Mouse (Mus musculus) megakaryocyte, embryonic 14.5 days (primary cell): Measurements from ENCODE around the gene Sell. TPM values are rescaled to one million over a fixed set of nuclear protein-coding genes. Genes with fewer than 3 reads are reported as not detected.

Experiments used
- H3K27me3 ChIP-seq: replicated peaks from 2 replicates; pipeline ENCODE3; 2012; ENCODE audit warnings: inconsistent platforms
- H3K36me3 ChIP-seq: replicated peaks from 2 replicates; pipeline ENCODE3; 2012; ENCODE audit warnings: low read length, inconsistent platforms, mixed read lengths
- H3K4me1 ChIP-seq: 2 replicates; pipeline ENCODE4 v1.6.1; 2012; ENCODE audit warnings: inconsistent platforms
- H3K4me3 ChIP-seq: replicated peaks from 2 replicates; pipeline ENCODE3; 2012; ENCODE audit warnings: moderate library complexity, mild to moderate bottlenecking, inconsistent platforms
- H3K9me3 ChIP-seq: 2 replicates; pipeline ENCODE4 v1.6.1; 2012; ENCODE audit warnings: inconsistent platforms
- FLI1 ChIP-seq: IDR thresholded peaks from 2 replicates; pipeline ENCODE4 v1.6.1; 2012; ENCODE audit warnings: low read length, inconsistent platforms, mixed read lengths
- GATA1 ChIP-seq: IDR thresholded peaks from 3 replicates; pipeline ENCODE4 v1.6.1; 2012; ENCODE audit warnings: mixed read lengths, low read length, inconsistent platforms, borderline replicate concordance
- polyA plus RNA-seq: library from polyadenylated mRNA; stranded (reverse); fragments of >175 nt; gene quantifications from 2 replicates; pipeline ENCODE4 v1.2.3, GENCODE M21; 2012; ENCODE audit warnings: low replicate concordance; ENCODE audit not compliant: insufficient read depth

The Sell gene
- polyA plus RNA-seq, 1 experiment = 1.9 TPM

GRCm38 (mm10) chr1:164096780-164097179, 35.0 kb downstream of the Sell start:
- Histone ChIP-seq H3K27me3 (no peaks in the 10 kb centered on the region), H3K36me3 (no peaks in the 10 kb centered on the region), H3K4me1 (peaks cover 41% of the 10 kb centered on the region), H3K4me3 (no peak overlapping the region), H3K9me3 (no peaks in the 10 kb centered on the region)
- no peak for TF ChIP-seq GATA1
- no peak for TF ChIP-seq FLI1

GRCm38 (mm10) chr1:164097911-164098310, 36.1 kb downstream of the Sell start:
- Histone ChIP-seq H3K36me3 (no peaks in the 10 kb centered on the region), H3K27me3 (no peaks in the 10 kb centered on the region), H3K4me1 (peaks cover 51% of the 10 kb centered on the region), H3K9me3 (no peaks in the 10 kb centered on the region), H3K4me3 (no peak overlapping the region)
- no peak for TF ChIP-seq GATA1
- no peak for TF ChIP-seq FLI1

- Histone ChIP-seq H3K4me1 (peaks cover 49% of the 10 kb centered on the region), H3K4me3 (no peak overlapping the region), H3K27me3 (no peaks in the 10 kb centered on the region), H3K36me3 (no peaks in the 10 kb centered on the region), H3K9me3 (no peaks in the 10 kb centered on the region)
- TF ChIP-seq GATA1 = no peak
- no peak for TF ChIP-seq FLI1
Measured at GRCm38 (mm10) chr1:164098372-164098771, 36.6 kb downstream of the Sell start.

GRCm38 (mm10) chr1:164109763-164110162, 48.0 kb downstream of the Sell start:
- Histone ChIP-seq H3K4me1 (peaks cover 82% of the 10 kb centered on the region), H3K4me3 (peak overlapping the region; percentile 38), H3K9me3 (no peaks in the 10 kb centered on the region), H3K36me3 (no peaks in the 10 kb centered on the region), H3K27me3 (no peaks in the 10 kb centered on the region)
- TF ChIP-seq FLI1 (no peak), GATA1 (no peak)

- Histone ChIP-seq H3K4me1 (peaks cover 90% of the 10 kb centered on the region), H3K36me3 (no peaks in the 10 kb centered on the region), H3K9me3 (no peaks in the 10 kb centered on the region), H3K27me3 (no peaks in the 10 kb centered on the region), H3K4me3 (peak overlapping the region; percentile 65)
- TF ChIP-seq FLI1 = no peak
- no peak for TF ChIP-seq GATA1
Measured at GRCm38 (mm10) chr1:164110591-164111329, 49.0 kb downstream of the Sell start.

GRCm38 (mm10) chr1:164114280-164114679, 52.5 kb downstream of the Sell start:
- H3K4me3 ChIP-seq = no peak overlapping the region
- peaks cover 6% of the 10 kb centered on the region for H3K36me3 ChIP-seq
- H3K4me1 ChIP-seq = peaks cover 93% of the 10 kb centered on the region
- H3K27me3 ChIP-seq = no peaks in the 10 kb centered on the region
- H3K9me3 ChIP-seq = no peaks in the 10 kb centered on the region
- TF ChIP-seq FLI1 (no peak), GATA1 (no peak)

GRCm38 (mm10) chr1:164114947-164115493, 53.2 kb downstream of the Sell start, which contains the start of gene Selp:
Selp (plus strand) TSS chr1:164115264.
- peak within 1 kb of the TSS; percentile 90 for H3K4me3 ChIP-seq
- H3K36me3 ChIP-seq = peaks cover 7% of the 10 kb centered on the region
- H3K27me3 ChIP-seq = no peaks in the 10 kb centered on the region
- peaks cover 93% of the 10 kb centered on the region for H3K4me1 ChIP-seq
- TF ChIP-seq FLI1 (no peak), GATA1 (no peak)
- H3K9me3 ChIP-seq = no peaks in the 10 kb centered on the region

GRCm38 (mm10) chr1:164115647-164116046, 53.9 kb downstream of the Sell start:
- Histone ChIP-seq H3K27me3 (no peaks in the 10 kb centered on the region), H3K36me3 (peaks cover 13% of the 10 kb centered on the region), H3K4me1 (peaks cover 95% of the 10 kb centered on the region), H3K4me3 (peak overlapping the region; percentile 90), H3K9me3 (no peaks in the 10 kb centered on the region)
- no peak for TF ChIP-seq GATA1
- TF ChIP-seq FLI1 = no peak

GRCm38 (mm10) chr1:164117869-164118268, 56.1 kb downstream of the Sell start:
- H3K27me3 ChIP-seq = no peaks in the 10 kb centered on the region
- peak overlapping the region; percentile 90 for H3K4me3 ChIP-seq
- peaks cover 27% of the 10 kb centered on the region for H3K36me3 ChIP-seq
- H3K4me1 ChIP-seq = peaks cover 89% of the 10 kb centered on the region
- TF ChIP-seq FLI1 (no peak), GATA1 (no peak)
- no peaks in the 10 kb centered on the region for H3K9me3 ChIP-seq
